Mouse (Mus musculus) intestine, postnatal 0 days (tissue): Measurements from ENCODE around the gene Ttc29. TPM values are rescaled to one million over a fixed set of nuclear protein-coding genes. Genes with fewer than 3 reads are reported as not detected.

Source experiments
- ATAC-seq: fragments of 200-750 bp; cut with Nextera tagmentation; 2 replicates; pipeline ENCODE4 v1.8.0; 2017; ENCODE audit warnings: mild to moderate bottlenecking, moderate TSS enrichment, moderate library complexity
- H3K27ac ChIP-seq: fragments of 300-500 bp; sonication (generic); 2 replicates; pipeline ENCODE4 v1.5.1; 2014; ENCODE audit warnings: mild to moderate bottlenecking, low read depth, low read length, moderate library complexity
- H3K27me3 ChIP-seq: fragments of 300-500 bp; sonication (generic); replicated peaks from 2 replicates; pipeline ENCODE4 v1.6.1; 2014; ENCODE audit warnings: low read length, mixed read lengths; ENCODE audit not compliant: control insufficient read depth, insufficient read depth
- H3K36me3 ChIP-seq: fragments of 300-500 bp; sonication (generic); 2 replicates; pipeline ENCODE4 v1.6.1; 2014; ENCODE audit warnings: mild to moderate bottlenecking, moderate library complexity; ENCODE audit not compliant: control insufficient read depth, insufficient read depth
- H3K4me1 ChIP-seq: fragments of 300-500 bp; sonication (generic); replicated peaks from 2 replicates; pipeline ENCODE4 v1.6.1; 2014; ENCODE audit warnings: antibody characterized with exemption, low read length, mixed read lengths; ENCODE audit not compliant: control insufficient read depth, insufficient read depth
- H3K4me2 ChIP-seq: fragments of 300-500 bp; sonication (generic); replicated peaks from 2 replicates; pipeline ENCODE4 v1.6.1; 2014; ENCODE audit warnings: low read depth, mild to moderate bottlenecking, moderate library complexity
- H3K4me3 ChIP-seq: fragments of 300-500 bp; sonication (generic); 2 replicates; pipeline ENCODE4 v1.5.1; 2014; ENCODE audit warnings: low read depth, low read length
- H3K9ac ChIP-seq: fragments of 300-500 bp; sonication (generic); 2 replicates; pipeline ENCODE4 v1.6.1; 2014; ENCODE audit warnings: mild to moderate bottlenecking, low read depth, low read length
- H3K9me3 ChIP-seq: fragments of 300-500 bp; sonication (generic); 2 replicates; pipeline ENCODE4 v1.6.1; 2016; ENCODE audit warnings: mixed run types; ENCODE audit not compliant: control insufficient read depth
- CTCF ChIP-seq: sonication (generic); IDR thresholded peaks from 2 replicates; pipeline ENCODE4 v1.5.1; 2016; ENCODE audit warnings: low read depth, mild to moderate bottlenecking, control low read depth, antibody characterized with exemption, moderate library complexity
- WGBS: fragments of 180-500 bp; shearing (Covaris S2); extraction: QIAGEN DNeasy Blood & Tissue Kit; methylation state at CpG from one replicate; pipeline ENCODE4 v1.1.7; 2014; 5-methylcytosine and 5-hydroxymethylcytosine counted together
- polyA plus RNA-seq: library from polyadenylated mRNA; unstranded; fragments of >200 nt; fragmentation: Nextera tagmentation; extraction: Ambion mirVana; gene quantifications from 2 replicates; pipeline ENCODE4 v1.2.1, GENCODE M21; 2015

Gene Ttc29
- polyA plus RNA-seq, 1 experiment from 2014 or later = not detected

DNA sequence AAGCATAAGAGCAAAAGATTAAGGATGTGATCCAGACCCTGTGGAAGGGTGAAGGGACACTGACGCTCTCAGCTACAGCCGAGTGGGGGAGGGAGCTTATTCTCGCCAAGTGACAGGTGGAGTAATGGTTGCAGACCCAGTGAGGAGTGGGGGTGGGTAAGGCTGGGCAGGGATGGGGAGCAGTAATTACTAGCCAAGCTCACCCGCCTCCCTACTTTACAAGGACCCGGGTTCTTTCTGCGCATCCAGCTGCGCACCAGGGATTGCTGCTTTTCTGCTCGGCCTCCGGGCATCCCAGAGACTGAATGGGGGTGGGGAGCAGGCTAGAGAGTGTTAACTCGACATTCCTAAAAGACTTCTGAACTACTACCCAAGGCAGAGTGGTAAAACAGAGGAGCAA, 213.4 kb downstream of the Ttc29 start:
- no peaks in the 10 kb centered on the region for H3K4me1 ChIP-seq
- no peaks in the 10 kb centered on the region for H3K9me3 ChIP-seq
- peaks cover 52% of the 10 kb centered on the region for H3K27me3 ChIP-seq
- WGBS = 2% methylated on average over 10 of the region's 10 CpGs
- ATAC-seq = no peak
- H3K9ac ChIP-seq = no peak overlapping the region
- no peak overlapping the region for H3K4me3 ChIP-seq
- no peak overlapping the region for H3K27ac ChIP-seq
- H3K36me3 ChIP-seq = no peaks in the 10 kb centered on the region
- TF ChIP-seq CTCF = no peak
- H3K4me2 ChIP-seq = no peak overlapping the region

DNA sequence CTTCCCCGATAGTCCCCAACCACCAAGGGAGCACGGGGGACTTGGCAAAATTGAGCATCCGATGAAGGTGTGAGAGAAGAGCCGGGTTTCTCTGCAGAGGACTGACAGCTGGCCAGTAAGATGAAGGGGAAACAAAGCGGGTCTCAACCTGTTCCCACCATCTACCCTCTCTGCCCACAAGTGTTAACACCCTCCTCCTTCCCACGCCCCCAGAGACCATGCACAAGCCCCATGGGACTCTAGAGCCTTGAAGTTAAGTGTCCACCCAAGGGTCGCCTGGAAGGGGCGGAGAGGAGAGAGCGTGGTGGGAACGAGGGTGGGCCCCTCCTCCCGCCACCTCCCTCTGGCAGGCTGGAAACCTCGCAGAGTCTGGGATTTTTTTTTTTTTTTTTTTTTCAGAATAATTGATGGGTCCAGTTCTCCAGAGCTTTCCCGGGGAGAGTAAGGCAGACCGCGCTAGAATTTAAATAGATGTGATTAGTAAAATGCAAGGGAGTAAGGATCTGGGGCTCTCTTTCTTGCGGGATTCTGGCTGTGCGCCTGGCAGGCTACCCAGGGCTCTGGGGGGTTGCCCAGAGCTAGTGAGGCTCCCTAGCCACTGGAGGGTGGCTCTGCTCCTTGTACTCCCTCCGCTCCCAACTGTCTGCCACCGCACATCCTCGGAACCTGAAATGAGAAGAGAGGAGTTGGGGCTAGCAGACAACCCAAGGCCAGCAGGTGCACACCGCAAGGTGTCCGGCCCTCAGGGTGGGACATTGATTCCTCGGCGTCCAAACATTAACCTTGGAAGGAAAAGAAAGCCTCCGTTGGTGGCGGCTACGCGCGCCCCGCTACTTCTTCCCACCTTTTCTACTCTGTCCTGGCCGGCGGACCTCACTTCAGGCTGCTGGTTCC, 214.0 kb downstream of the Ttc29 start:
- no peaks in the 10 kb centered on the region for H3K9me3 ChIP-seq
- no peak overlapping the region for H3K4me2 ChIP-seq
- WGBS = under 1% methylated on average over 32 of the region's 32 CpGs
- no peak overlapping the region for H3K4me3 ChIP-seq
- H3K27ac ChIP-seq = no peak overlapping the region
- no peak for TF ChIP-seq CTCF
- H3K4me1 ChIP-seq = no peaks in the 10 kb centered on the region
- ATAC-seq = no peak
- no peak overlapping the region for H3K9ac ChIP-seq
- H3K36me3 ChIP-seq = no peaks in the 10 kb centered on the region
- H3K27me3 ChIP-seq = peaks cover 59% of the 10 kb centered on the region

- Histone ChIP-seq H3K4me1 (no peaks in the 10 kb centered on the region), H3K9me3 (no peaks in the 10 kb centered on the region), H3K27me3 (peaks cover 65% of the 10 kb centered on the region), H3K27ac (no peak overlapping the region), H3K4me3 (no peak overlapping the region), H3K4me2 (no peak overlapping the region), H3K9ac (no peak overlapping the region), H3K36me3 (no peaks in the 10 kb centered on the region)
- no peak for TF ChIP-seq CTCF
- 6% methylated on average over 8 of the region's 8 CpGs for WGBS
- ATAC-seq = no peak
These were observed 214.7 kb downstream of the Ttc29 start for GRCm38 (mm10) chr8:78427769-78428130.

DNA sequence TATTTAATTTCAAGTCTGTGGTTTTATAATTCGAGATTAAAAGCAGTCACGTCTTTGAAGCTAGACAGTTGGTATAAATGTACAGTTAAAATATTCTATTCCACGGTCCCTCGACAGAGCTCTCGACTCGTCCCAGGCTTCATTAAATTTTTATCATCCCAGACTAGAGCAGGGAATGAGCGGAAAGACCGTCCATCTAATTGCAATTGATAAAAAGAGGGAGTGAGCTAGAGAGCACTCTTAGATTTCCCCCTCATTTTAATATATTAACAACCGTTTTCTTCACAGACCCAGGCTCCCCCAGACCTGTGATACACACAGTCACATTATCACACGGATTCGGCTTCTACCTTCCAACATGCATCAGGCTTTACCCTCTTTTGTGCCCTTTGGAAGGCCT, 215.1 kb downstream of the Ttc29 start:
- no peak for ATAC-seq

GRCm38 (mm10) chr8:78431356-78431755, 218.3 kb downstream of the Ttc29 start:
- no peaks in the 10 kb centered on the region for H3K4me1 ChIP-seq
- ATAC-seq = no peak
- no peaks in the 10 kb centered on the region for H3K36me3 ChIP-seq
- no peak overlapping the region for H3K27ac ChIP-seq
- H3K27me3 ChIP-seq = peaks cover 78% of the 10 kb centered on the region
- no peak overlapping the region for H3K4me3 ChIP-seq
- TF ChIP-seq CTCF = no peak
- no peak overlapping the region for H3K9ac ChIP-seq
- WGBS = 5% methylated on average over 4 of the region's 4 CpGs
- H3K9me3 ChIP-seq = no peaks in the 10 kb centered on the region
- no peak overlapping the region for H3K4me2 ChIP-seq

More for the DNA sequence above, 215.1 kb downstream of the Ttc29 start:
- H3K9me3 ChIP-seq = no peaks in the 10 kb centered on the region
- TF ChIP-seq CTCF = no peak
- H3K4me3 ChIP-seq = no peak overlapping the region
- WGBS = 11% methylated on average over 11 of the region's 11 CpGs
- no peak overlapping the region for H3K4me2 ChIP-seq
- no peak overlapping the region for H3K27ac ChIP-seq
- H3K27me3 ChIP-seq = peaks cover 65% of the 10 kb centered on the region
- H3K36me3 ChIP-seq = no peaks in the 10 kb centered on the region
- no peak overlapping the region for H3K9ac ChIP-seq
- no peaks in the 10 kb centered on the region for H3K4me1 ChIP-seq

DNA sequence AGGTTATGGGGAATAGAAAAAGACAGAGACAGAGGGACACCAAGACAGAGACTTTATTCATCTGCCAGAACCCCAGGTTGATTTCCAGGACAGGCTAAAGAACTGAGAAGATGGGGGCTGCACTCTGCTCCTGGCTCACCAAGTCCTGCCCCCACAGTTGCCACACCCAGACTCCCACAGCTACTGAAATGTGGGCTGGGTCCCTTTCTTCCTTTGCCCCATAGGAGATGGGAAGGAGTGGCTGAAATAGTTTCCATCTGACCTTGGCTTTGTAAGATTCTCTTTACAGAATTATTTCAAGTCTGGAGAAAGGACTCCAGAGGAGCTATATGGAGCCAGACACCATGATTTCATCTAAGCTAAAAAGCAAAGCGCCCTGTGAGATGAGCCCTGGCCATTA, 219.4 kb downstream of the Ttc29 start:
- no peaks in the 10 kb centered on the region for H3K4me1 ChIP-seq
- no peak overlapping the region for H3K27ac ChIP-seq
- H3K9ac ChIP-seq = no peak overlapping the region
- ATAC-seq = no peak
- no peak for TF ChIP-seq CTCF
- H3K9me3 ChIP-seq = no peaks in the 10 kb centered on the region
- 19% methylated on average over 1 of the region's 1 CpGs for WGBS
- peaks cover 78% of the 10 kb centered on the region for H3K27me3 ChIP-seq
- H3K4me2 ChIP-seq = no peak overlapping the region
- no peaks in the 10 kb centered on the region for H3K36me3 ChIP-seq
- no peak overlapping the region for H3K4me3 ChIP-seq
